Mouse (Mus musculus): ENCODE measurements around the gene Bpi. TPM values are rescaled to one million over a fixed set of nuclear protein-coding genes. Genes with fewer than 3 reads are reported as not detected.

The Bpi gene
- polyA plus RNA-seq, 1 experiment, result not detected

GRCm38 (mm10) chr2:158305948-158306695, 48.2 kb downstream of the Bpi start, which contains the start of gene Lbp:
Gene Lbp (plus strand): TSS chr2:158306493.
- Histone ChIP-seq H3K4me3 (replicated peaks) (peak within 1 kb of the TSS; percentile 80), H3K9me3 (peaks cover 33% of the 10 kb centered on the region), H3K36me3 (replicated peaks; ENCODE audit: low read length) (no peaks in the 10 kb centered on the region), H3K4me1 (peaks cover 28% of the 10 kb centered on the region), H3K27me3 (replicated peaks) (peaks cover 37% of the 10 kb centered on the region)
- TF ChIP-seq FLI1 (IDR thresholded peaks at IDR 0.05; ENCODE audit: low read length), result no peak
- no peak for TF ChIP-seq GATA1 (IDR thresholded peaks at IDR 0.05; ENCODE audit: borderline replicate concordance, low read length)

- TF ChIP-seq GATA1 (IDR thresholded peaks at IDR 0.05; ENCODE audit: borderline replicate concordance, low read length) (no peak), FLI1 (IDR thresholded peaks at IDR 0.05; ENCODE audit: low read length) (no peak)
- peak overlapping the region; percentile 75 for H3K4me3 ChIP-seq (replicated peaks)
These were observed 48.8 kb downstream of the Bpi start for GRCm38 (mm10) chr2:158306696-158307049.

GRCm38 (mm10) chr2:158308276-158308675, 50.4 kb downstream of the Bpi start:
- Histone ChIP-seq H3K4me3 (replicated peaks) (no peak overlapping the region), H3K4me1 (peaks cover 28% of the 10 kb centered on the region), H3K27me3 (replicated peaks) (peaks cover 36% of the 10 kb centered on the region), H3K9me3 (peaks cover 16% of the 10 kb centered on the region), H3K36me3 (replicated peaks; ENCODE audit: low read length) (no peaks in the 10 kb centered on the region)
- TF ChIP-seq FLI1 (IDR thresholded peaks at IDR 0.05; ENCODE audit: low read length) (no peak), GATA1 (IDR thresholded peaks at IDR 0.05; ENCODE audit: borderline replicate concordance, low read length) (no peak)

More at GRCm38 (mm10) chr2:158306696-158307049, 48.8 kb downstream of the Bpi start:
- Histone ChIP-seq H3K9me3 (peaks cover 29% of the 10 kb centered on the region), H3K36me3 (replicated peaks; ENCODE audit: low read length) (no peaks in the 10 kb centered on the region), H3K4me1 (peaks cover 28% of the 10 kb centered on the region), H3K27me3 (replicated peaks) (peaks cover 37% of the 10 kb centered on the region)

GRCm38 (mm10) chr2:158313089-158313488, 55.2 kb downstream of the Bpi start:
- Histone ChIP-seq H3K4me1 (peaks cover 4% of the 10 kb centered on the region; the same call in 1 of the 2 replicates), H3K27me3 (replicated peaks) (peaks cover 29% of the 10 kb centered on the region), H3K4me3 (replicated peaks) (no peak overlapping the region), H3K9me3 (no peaks in the 10 kb centered on the region), H3K36me3 (replicated peaks; ENCODE audit: low read length) (no peaks in the 10 kb centered on the region)
- TF ChIP-seq FLI1 (IDR thresholded peaks at IDR 0.05; ENCODE audit: low read length) (no peak), GATA1 (IDR thresholded peaks at IDR 0.05; ENCODE audit: borderline replicate concordance, low read length) (no peak)

- no peaks in the 10 kb centered on the region for H3K36me3 ChIP-seq (replicated peaks; ENCODE audit: low read length)
These were observed 58.5 kb downstream of the Bpi start for GRCm38 (mm10) chr2:158316371-158316770.

GRCm38 (mm10) chr2:158317026-158317425, 59.1 kb downstream of the Bpi start:
- H3K4me1 ChIP-seq, result no peaks in the 10 kb centered on the region; the same call in 1 of the 2 replicates
- H3K9me3 ChIP-seq, result no peaks in the 10 kb centered on the region
- H3K27me3 ChIP-seq (replicated peaks), result peaks cover 27% of the 10 kb centered on the region
- no peaks in the 10 kb centered on the region for H3K36me3 ChIP-seq (replicated peaks; ENCODE audit: low read length)
- H3K4me3 ChIP-seq (replicated peaks), result no peak overlapping the region
- TF ChIP-seq GATA1 (IDR thresholded peaks at IDR 0.05; ENCODE audit: borderline replicate concordance, low read length) (no peak), FLI1 (IDR thresholded peaks at IDR 0.05; ENCODE audit: low read length) (no peak)

More at GRCm38 (mm10) chr2:158316371-158316770, 58.5 kb downstream of the Bpi start:
- H3K9me3 ChIP-seq, result no peaks in the 10 kb centered on the region
- H3K4me3 ChIP-seq (replicated peaks), result peak overlapping the region; percentile 64
- no peaks in the 10 kb centered on the region; the same call in 1 of the 2 replicates for H3K4me1 ChIP-seq
- peaks cover 26% of the 10 kb centered on the region for H3K27me3 ChIP-seq (replicated peaks)
- TF ChIP-seq GATA1 (IDR thresholded peaks at IDR 0.05; ENCODE audit: borderline replicate concordance, low read length) (no peak), FLI1 (IDR thresholded peaks at IDR 0.05; ENCODE audit: low read length) (no peak)

GRCm38 (mm10) chr2:158321596-158321995, 63.7 kb downstream of the Bpi start:
- Histone ChIP-seq H3K27me3 (replicated peaks) (peaks cover 22% of the 10 kb centered on the region), H3K9me3 (no peaks in the 10 kb centered on the region), H3K36me3 (replicated peaks; ENCODE audit: low read length) (no peaks in the 10 kb centered on the region), H3K4me3 (replicated peaks) (no peak overlapping the region), H3K4me1 (no peaks in the 10 kb centered on the region; the same call in 1 of the 2 replicates)
- TF ChIP-seq GATA1 (IDR thresholded peaks at IDR 0.05; ENCODE audit: borderline replicate concordance, low read length) (no peak), FLI1 (IDR thresholded peaks at IDR 0.05; ENCODE audit: low read length) (no peak)

- no peak overlapping the region for H3K4me3 ChIP-seq (replicated peaks)
- H3K4me1 ChIP-seq, result no peaks in the 10 kb centered on the region
- peaks cover 25% of the 10 kb centered on the region for H3K27me3 ChIP-seq (replicated peaks)
- no peaks in the 10 kb centered on the region for H3K36me3 ChIP-seq (replicated peaks; ENCODE audit: low read length)
- H3K9me3 ChIP-seq, result no peaks in the 10 kb centered on the region
- TF ChIP-seq GATA1 (IDR thresholded peaks at IDR 0.05; ENCODE audit: borderline replicate concordance, low read length), result no peak
- no peak for TF ChIP-seq FLI1 (IDR thresholded peaks at IDR 0.05; ENCODE audit: low read length)
These were observed 65.0 kb downstream of the Bpi start for GRCm38 (mm10) chr2:158322845-158323244.

GRCm38 (mm10) chr2:158324531-158325190, 66.8 kb downstream of the Bpi start:
- Histone ChIP-seq H3K4me1 (no peaks in the 10 kb centered on the region), H3K27me3 (replicated peaks) (peaks cover 21% of the 10 kb centered on the region), H3K9me3 (no peaks in the 10 kb centered on the region), H3K4me3 (replicated peaks) (no peak overlapping the region), H3K36me3 (replicated peaks; ENCODE audit: low read length) (no peaks in the 10 kb centered on the region)
- TF ChIP-seq FLI1 (IDR thresholded peaks at IDR 0.05; ENCODE audit: low read length) (no peak), GATA1 (IDR thresholded peaks at IDR 0.05; ENCODE audit: borderline replicate concordance, low read length) (no peak)

GRCm38 (mm10) chr2:158325609-158326008, 67.7 kb downstream of the Bpi start:
- Histone ChIP-seq H3K4me3 (replicated peaks) (no peak overlapping the region), H3K27me3 (replicated peaks) (peaks cover 20% of the 10 kb centered on the region), H3K36me3 (replicated peaks; ENCODE audit: low read length) (no peaks in the 10 kb centered on the region), H3K9me3 (no peaks in the 10 kb centered on the region), H3K4me1 (no peaks in the 10 kb centered on the region)
- no peak for TF ChIP-seq GATA1 (IDR thresholded peaks at IDR 0.05; ENCODE audit: borderline replicate concordance, low read length)
- TF ChIP-seq FLI1 (IDR thresholded peaks at IDR 0.05; ENCODE audit: low read length), result no peak

Other genes with a start within 250 kb of the Bpi start
- gene Tti1, start 229.7 kb upstream of the Bpi start, polyA plus RNA-seq (2012; ENCODE audit: insufficient read depth, low replicate concordance), result 5.5 and 10.8 TPM in 2 replicates
- gene Rprd1b, start 229.6 kb upstream of the Bpi start, polyA plus RNA-seq (2012; ENCODE audit: insufficient read depth, low replicate concordance), result 5.5 and 8.2 TPM in 2 replicates
- gene Tgm2, start 111.7 kb upstream of the Bpi start, polyA plus RNA-seq (2012; ENCODE audit: insufficient read depth, low replicate concordance), result 5.6 TPM in 1 of 2 replicates, not detected in the other
- gene D630003M21Rik, start 28.9 kb upstream of the Bpi start, polyA plus RNA-seq (2012; ENCODE audit: insufficient read depth, low replicate concordance), result not detected in 2 replicates
- 2.3 and 8.8 TPM in 2 replicates for gene Lbp, start 48.4 kb downstream of the Bpi start, polyA plus RNA-seq (2012; ENCODE audit: insufficient read depth, low replicate concordance)
- gene Snhg11, start 117.5 kb downstream of the Bpi start, polyA plus RNA-seq (2012; ENCODE audit: insufficient read depth, low replicate concordance), result not detected in 2 replicates
- gene Ralgapb, start 151.8 kb downstream of the Bpi start, polyA plus RNA-seq (2012; ENCODE audit: insufficient read depth, low replicate concordance), result 0.64 and 1.7 TPM in 2 replicates
- gene Adig, start 244.5 kb downstream of the Bpi start, polyA plus RNA-seq (2012; ENCODE audit: insufficient read depth, low replicate concordance), result 0.37 TPM in 1 of 2 replicates, not detected in the other